Mouse (Mus musculus): ENCODE data around the gene Hspb6. TPM values are rescaled to one million over a fixed set of nuclear protein-coding genes. Genes with fewer than 3 reads are reported as not detected.

Hspb6 gene
- polyA plus RNA-seq, 1 experiment from 2014 or later: 27.0 TPM

DNA sequence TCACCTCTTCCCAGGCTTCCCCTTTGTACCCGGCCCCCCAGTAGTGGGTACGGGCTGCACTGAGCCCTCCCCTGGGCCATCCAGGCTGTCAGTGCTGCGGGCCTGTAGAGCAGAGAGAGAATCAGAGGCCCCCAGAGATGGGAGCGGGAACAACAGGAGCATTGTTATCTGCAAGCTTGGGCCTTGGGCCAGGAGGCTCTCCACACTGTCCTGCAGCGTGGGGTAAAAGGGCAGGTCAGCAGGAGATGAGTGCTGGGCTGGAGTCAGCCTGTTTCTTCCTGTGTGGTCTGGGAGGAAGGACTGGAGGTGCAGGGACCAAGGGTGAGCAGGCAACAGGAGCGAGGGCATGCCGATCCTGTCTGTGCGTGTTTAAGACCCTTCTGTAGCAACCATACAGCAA is 19.0 kb upstream of the Hspb6 start:
- H3K4me2 ChIP-seq (replicated peaks; ENCODE audit: low read depth, low read length): no peak overlapping the region
- ATAC-seq (no peak), DNase-seq (ENCODE audit: low spot score) (peak; percentile 27)
- TF ChIP-seq CTCF (IDR thresholded peaks at IDR 0.05): no peak
- TF ChIP-seq EP300 (IDR thresholded peaks at IDR 0.05): no peak
- no peak overlapping the region for H3K27ac ChIP-seq (ENCODE audit: low read length)
- H3K4me1 ChIP-seq (ENCODE audit: insufficient read depth, low read depth, low read length): no peaks in the 10 kb centered on the region
- no peaks in the 10 kb centered on the region for H3K27me3 ChIP-seq (replicated peaks; ENCODE audit: insufficient read depth, low read length)
- WGBS: 27% methylated on average over 8 of the region's 8 CpGs
- no peak overlapping the region for H3K4me3 ChIP-seq (ENCODE audit: low read depth, low read length)
- no peaks in the 10 kb centered on the region for H3K9me3 ChIP-seq (ENCODE audit: low read length)
- H3K36me3 ChIP-seq (ENCODE audit: insufficient read depth, low read length): peaks cover 11% of the 10 kb centered on the region; the same call in 1 of the 2 replicates
- no peak overlapping the region for H3K9ac ChIP-seq (replicated peaks; ENCODE audit: low read depth)

GRCm38 (mm10) chr7:30533941-30534632 is 17.9 kb upstream of the Hspb6 start:
- Histone ChIP-seq H3K27ac (ENCODE audit: low read length) (no peak overlapping the region), H3K9ac (replicated peaks; ENCODE audit: low read depth) (no peak overlapping the region), H3K4me3 (ENCODE audit: low read depth, low read length) (peak overlapping the region; percentile 74), H3K4me2 (replicated peaks; ENCODE audit: low read depth, low read length) (peak overlapping the region; percentile 98), H3K36me3 (ENCODE audit: insufficient read depth, low read length) (peaks cover 11% of the 10 kb centered on the region; the same call in 1 of the 2 replicates), H3K9me3 (ENCODE audit: low read length) (no peaks in the 10 kb centered on the region), H3K4me1 (ENCODE audit: insufficient read depth, low read depth, low read length) (no peaks in the 10 kb centered on the region), H3K27me3 (replicated peaks; ENCODE audit: insufficient read depth, low read length) (no peaks in the 10 kb centered on the region)
- TF ChIP-seq EP300 (IDR thresholded peaks at IDR 0.05) (no peak), CTCF (IDR thresholded peaks at IDR 0.05) (no peak)
- 10% methylated on average over 25 of the region's 26 CpGs for WGBS
- ATAC-seq: no peak
- no peak for DNase-seq (ENCODE audit: low spot score)

- peak; percentile 99 for ATAC-seq
- Histone ChIP-seq H3K9ac (replicated peaks; ENCODE audit: low read depth) (no peak within 1 kb of the TSS), H3K27ac (ENCODE audit: low read length) (no peak within 1 kb of the TSS), H3K4me1 (ENCODE audit: insufficient read depth, low read depth, low read length) (no peaks in the 10 kb centered on the region), H3K27me3 (replicated peaks; ENCODE audit: insufficient read depth, low read length) (no peaks in the 10 kb centered on the region), H3K36me3 (ENCODE audit: insufficient read depth, low read length) (peaks cover 7% of the 10 kb centered on the region; the same call in 1 of the 2 replicates), H3K4me3 (ENCODE audit: low read depth, low read length) (peak within 1 kb of the TSS; percentile 74), H3K4me2 (replicated peaks; ENCODE audit: low read depth, low read length) (peak within 1 kb of the TSS; percentile 98), H3K9me3 (ENCODE audit: low read length) (no peaks in the 10 kb centered on the region)
- WGBS: 2% methylated on average over 29 of the region's 84 CpGs
- no peak for TF ChIP-seq CTCF (IDR thresholded peaks at IDR 0.05)
- no peak for TF ChIP-seq EP300 (IDR thresholded peaks at IDR 0.05)
- DNase-seq (ENCODE audit: low spot score): peak; percentile 97
Observed at GRCm38 (mm10) chr7:30534633-30535577, 17.1 kb upstream of the Hspb6 start, which contains the start of gene Arhgap33. Gene Arhgap33, minus strand, starts transcription at chr7:30535060.

DNA sequence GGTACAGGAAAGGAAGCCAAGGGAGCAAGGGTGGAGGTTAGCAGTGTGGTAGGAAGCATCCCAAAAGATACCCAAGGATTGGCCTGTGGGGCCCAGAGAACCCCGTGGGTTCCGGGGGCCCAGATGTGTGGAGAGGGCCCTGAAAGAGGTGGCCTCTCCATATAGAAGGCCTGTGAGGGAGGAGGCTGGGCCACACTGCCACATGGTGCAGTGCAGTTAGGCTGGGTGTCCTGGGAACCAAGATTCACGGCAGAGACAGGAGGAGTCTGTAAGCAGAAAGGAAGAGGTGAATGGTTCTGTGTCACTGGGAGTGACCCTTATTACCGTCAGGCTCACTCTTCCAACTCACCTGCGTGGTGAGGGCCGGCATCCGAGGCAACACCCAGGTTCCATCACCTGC is 11.4 kb upstream of the Hspb6 start:
- Histone ChIP-seq H3K4me2 (replicated peaks; ENCODE audit: low read depth, low read length) (no peak overlapping the region), H3K9ac (replicated peaks; ENCODE audit: low read depth) (no peak overlapping the region), H3K9me3 (ENCODE audit: low read length) (no peaks in the 10 kb centered on the region), H3K36me3 (ENCODE audit: insufficient read depth, low read length) (no peaks in the 10 kb centered on the region; the same call in 1 of the 2 replicates), H3K27ac (ENCODE audit: low read length) (no peak overlapping the region), H3K4me1 (ENCODE audit: insufficient read depth, low read depth, low read length) (no peaks in the 10 kb centered on the region), H3K27me3 (replicated peaks; ENCODE audit: insufficient read depth, low read length) (no peaks in the 10 kb centered on the region), H3K4me3 (ENCODE audit: low read depth, low read length) (no peak overlapping the region)
- DNase-seq (ENCODE audit: low spot score) (no peak), ATAC-seq (no peak)
- TF ChIP-seq EP300 (IDR thresholded peaks at IDR 0.05): no peak
- TF ChIP-seq CTCF (IDR thresholded peaks at IDR 0.05): no peak
- WGBS: 88% methylated on average over 7 of the region's 7 CpGs

- Histone ChIP-seq H3K36me3 (ENCODE audit: insufficient read depth, low read length) (no peaks in the 10 kb centered on the region; the same call in 1 of the 2 replicates), H3K9me3 (ENCODE audit: low read length) (no peaks in the 10 kb centered on the region), H3K27me3 (replicated peaks; ENCODE audit: insufficient read depth, low read length) (no peaks in the 10 kb centered on the region), H3K4me2 (replicated peaks; ENCODE audit: low read depth, low read length) (no peak overlapping the region), H3K4me3 (ENCODE audit: low read depth, low read length) (no peak overlapping the region), H3K9ac (replicated peaks; ENCODE audit: low read depth) (no peak overlapping the region), H3K27ac (ENCODE audit: low read length) (no peak overlapping the region), H3K4me1 (ENCODE audit: insufficient read depth, low read depth, low read length) (no peaks in the 10 kb centered on the region)
- DNase-seq (ENCODE audit: low spot score) (no peak), ATAC-seq (no peak)
- WGBS: 85% methylated on average over 2 of the region's 2 CpGs
- TF ChIP-seq CTCF (IDR thresholded peaks at IDR 0.05) (no peak), EP300 (IDR thresholded peaks at IDR 0.05) (no peak)
Observed at GRCm38 (mm10) chr7:30544327-30544726, 7.7 kb upstream of the Hspb6 start.

- Histone ChIP-seq H3K27ac (ENCODE audit: low read length) (no peak overlapping the region), H3K4me2 (replicated peaks; ENCODE audit: low read depth, low read length) (no peak overlapping the region), H3K27me3 (replicated peaks; ENCODE audit: insufficient read depth, low read length) (no peaks in the 10 kb centered on the region), H3K4me1 (ENCODE audit: insufficient read depth, low read depth, low read length) (peaks cover 15% of the 10 kb centered on the region; the same call in 1 of the 2 replicates), H3K9ac (replicated peaks; ENCODE audit: low read depth) (no peak overlapping the region), H3K9me3 (ENCODE audit: low read length) (no peaks in the 10 kb centered on the region), H3K36me3 (ENCODE audit: insufficient read depth, low read length) (no peaks in the 10 kb centered on the region), H3K4me3 (ENCODE audit: low read depth, low read length) (no peak overlapping the region)
- WGBS: 62% methylated on average over 1 of the region's 2 CpGs
- DNase-seq (ENCODE audit: low spot score): no peak
- TF ChIP-seq CTCF (IDR thresholded peaks at IDR 0.05) (no peak), EP300 (IDR thresholded peaks at IDR 0.05) (no peak)
- ATAC-seq: no peak
Observed at GRCm38 (mm10) chr7:30549880-30550279, 2.1 kb upstream of the Hspb6 start.

All from lung, postnatal 0 days (tissue).